Mouse (Mus musculus) stomach, embryonic 16.5 days (tissue): ENCODE results near the gene Nrm. TPM values are rescaled to one million over a fixed set of nuclear protein-coding genes. Genes with fewer than 3 reads are reported as not detected.

Experiments
- ATAC-seq: fragments of 200-750 bp; cut with Nextera tagmentation; 2 replicates; pipeline ENCODE4 v1.8.0; 2017; ENCODE audit warnings: moderate number of reproducible peaks, moderate TSS enrichment; ENCODE audit not compliant: insufficient read depth, low FRiP score
- H3K27ac ChIP-seq: fragments of 300-500 bp; sonication (generic); 2 replicates; pipeline ENCODE4 v1.5.1; 2014; ENCODE audit warnings: low read length
- H3K27me3 ChIP-seq: fragments of 300-500 bp; sonication (generic); 2 replicates; pipeline ENCODE4 v1.6.1; 2014; ENCODE audit warnings: low read length, control low read depth, mixed read lengths; ENCODE audit not compliant: control insufficient read depth, insufficient read depth
- H3K36me3 ChIP-seq: fragments of 300-500 bp; sonication (generic); 2 replicates; pipeline ENCODE4 v1.6.1; 2014; ENCODE audit warnings: low read length; ENCODE audit not compliant: control insufficient read depth, insufficient read depth
- H3K4me1 ChIP-seq: fragments of 300-500 bp; sonication (generic); 2 replicates; pipeline ENCODE4 v1.6.1; 2014; ENCODE audit warnings: low read length, control low read depth, mixed read lengths; ENCODE audit not compliant: control insufficient read depth, insufficient read depth
- H3K4me2 ChIP-seq: fragments of 300-500 bp; sonication (generic); 2 replicates; pipeline ENCODE4 v1.6.1; 2014; ENCODE audit warnings: low read depth, low read length, mixed read lengths
- H3K4me3 ChIP-seq: fragments of 300-500 bp; sonication (generic); replicated peaks from 2 replicates; pipeline ENCODE4 v1.5.1; 2014; ENCODE audit warnings: mild to moderate bottlenecking, low read length
- H3K9ac ChIP-seq: fragments of 300-500 bp; sonication (generic); 2 replicates; pipeline ENCODE4 v1.6.1; 2014; ENCODE audit warnings: low read length
- H3K9me3 ChIP-seq: fragments of 300-500 bp; sonication (generic); replicated peaks from 2 replicates; pipeline ENCODE4 v1.6.1; 2016; ENCODE audit warnings: low read length, control low read depth; ENCODE audit not compliant: control insufficient read depth
- WGBS: fragments of 180-500 bp; shearing (Covaris S2); extraction: QIAGEN DNeasy Blood & Tissue Kit; methylation state at CpG from one replicate; pipeline ENCODE4 v1.1.7; 2014; 5-methylcytosine and 5-hydroxymethylcytosine counted together
- polyA plus RNA-seq: library from polyadenylated mRNA; unstranded; fragments of >200 nt; fragmentation: Nextera tagmentation; extraction: Ambion mirVana; gene quantifications from 2 replicates; pipeline ENCODE4 v1.2.1, GENCODE M21; 2015

Nrm gene
- 48.9 and 51.5 TPM in 2 replicates for polyA plus RNA-seq

DNA sequence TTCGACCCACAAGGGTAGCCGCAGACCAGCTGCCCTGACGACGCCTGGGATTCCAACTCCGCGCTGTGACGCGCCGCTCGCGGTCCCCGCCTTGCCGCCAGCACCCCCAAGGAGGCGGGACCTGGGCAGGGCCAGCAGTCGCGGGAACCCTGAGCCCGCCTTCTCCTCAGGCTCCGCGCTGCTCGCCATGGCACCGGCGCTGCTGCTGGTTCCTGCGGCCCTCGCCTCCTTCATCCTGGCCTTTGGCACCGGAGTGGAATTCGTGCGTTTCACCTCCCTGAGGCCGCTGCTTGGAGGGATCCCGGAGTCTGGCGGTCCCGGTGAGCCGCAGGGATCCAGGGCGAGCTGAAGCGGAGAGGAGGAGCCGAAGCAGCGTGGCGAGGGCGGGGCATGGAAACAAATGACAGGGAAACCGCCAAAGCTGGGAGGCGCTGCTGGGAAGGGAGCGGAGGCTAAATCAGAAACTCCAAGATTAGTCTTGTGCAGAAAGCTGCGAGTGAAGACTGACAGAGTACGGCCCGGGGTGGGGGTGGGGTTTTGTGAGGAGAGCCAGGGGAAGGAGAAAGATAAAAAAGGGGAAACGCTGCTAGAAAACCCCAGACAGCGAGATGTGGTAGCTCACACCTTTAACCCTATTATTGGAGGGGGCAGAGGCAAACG lies at the start of gene Nrm:
Gene Nrm (plus strand): TSS at position 121 of the 660 bp plus-strand sequence.
- H3K4me1 ChIP-seq = peaks cover 15% of the 10 kb centered on the region
- under 1% methylated on average over 47 of the region's 47 CpGs for WGBS
- H3K4me3 ChIP-seq = peak within 1 kb of the TSS; percentile 88
- peaks cover 13% of the 10 kb centered on the region; the same call in 1 of the 2 replicates for H3K36me3 ChIP-seq
- H3K27me3 ChIP-seq = no peaks in the 10 kb centered on the region
- ATAC-seq = peak; percentile 92
- peak within 1 kb of the TSS; percentile 70 for H3K4me2 ChIP-seq
- peak within 1 kb of the TSS; percentile 93 for H3K27ac ChIP-seq
- no peaks in the 10 kb centered on the region for H3K9me3 ChIP-seq
- H3K9ac ChIP-seq = peak within 1 kb of the TSS; percentile 86

GRCm38 (mm10) chr17:35812307-35812706 lies 48.8 kb upstream of the Nrm start:
- peak overlapping the region; percentile 86 for H3K27ac ChIP-seq
- no peaks in the 10 kb centered on the region for H3K9me3 ChIP-seq
- 81% methylated on average over 5 of the region's 5 CpGs for WGBS
- H3K4me2 ChIP-seq = no peak overlapping the region
- no peaks in the 10 kb centered on the region for H3K36me3 ChIP-seq
- no peak for ATAC-seq
- 0 out of 2 replicates have a peak overlapping the region, but pooled peaks have one; percentile 14 for H3K9ac ChIP-seq
- H3K4me3 ChIP-seq = no peak overlapping the region
- H3K4me1 ChIP-seq = peaks cover 41% of the 10 kb centered on the region
- no peaks in the 10 kb centered on the region for H3K27me3 ChIP-seq

DNA sequence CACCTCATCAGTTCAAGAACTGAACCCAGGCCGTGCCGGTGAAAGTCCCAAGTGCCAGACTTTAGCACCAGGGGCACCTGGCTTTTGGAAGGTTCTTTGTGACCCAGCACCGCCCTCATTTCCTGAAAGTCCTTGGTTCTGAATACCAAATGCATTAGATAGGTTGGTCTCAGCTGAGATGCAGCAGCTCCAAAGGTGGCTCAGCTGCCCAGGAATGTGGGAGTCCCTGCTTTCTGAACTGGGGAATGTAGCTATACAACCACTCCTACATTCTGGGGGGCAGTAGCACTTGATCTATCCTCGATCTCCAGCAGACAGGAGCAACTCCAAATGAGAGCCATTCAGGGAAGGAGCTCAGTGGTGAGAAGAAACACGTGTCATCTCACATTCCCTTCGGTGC lies 48.4 kb upstream of the Nrm start:
- H3K4me3 ChIP-seq = no peak overlapping the region
- no peak overlapping the region for H3K4me2 ChIP-seq
- peaks cover 41% of the 10 kb centered on the region for H3K4me1 ChIP-seq
- H3K27ac ChIP-seq = peak overlapping the region; percentile 86
- WGBS = 56% methylated on average over 6 of the region's 6 CpGs
- no peaks in the 10 kb centered on the region for H3K36me3 ChIP-seq
- H3K27me3 ChIP-seq = no peaks in the 10 kb centered on the region
- H3K9me3 ChIP-seq = no peaks in the 10 kb centered on the region
- ATAC-seq = peak; percentile 26; the same call in 1 of the 2 replicates
- H3K9ac ChIP-seq = 0 out of 2 replicates have a peak overlapping the region, but pooled peaks have one; percentile 14

DNA sequence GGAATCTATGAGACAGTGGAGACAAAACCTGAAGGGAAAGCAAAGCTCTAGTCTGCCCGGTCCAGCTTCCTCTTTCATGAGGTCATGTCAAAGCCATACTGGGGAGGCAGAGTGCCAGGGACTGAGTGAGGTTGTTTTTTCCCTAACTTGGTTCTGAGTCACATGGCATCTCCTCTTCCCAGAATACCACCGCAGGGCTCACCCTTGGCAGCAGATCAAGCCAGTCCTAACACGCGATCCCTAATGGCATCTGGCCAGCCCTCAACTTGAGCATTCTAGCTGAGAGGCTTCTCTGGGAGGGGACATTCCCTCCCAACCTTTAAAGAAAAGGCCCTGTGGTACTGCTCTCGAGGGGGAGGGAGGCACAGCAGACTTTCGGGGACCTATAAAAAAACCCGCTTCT lies 47.9 kb upstream of the Nrm start:
- Histone ChIP-seq H3K9me3 (no peaks in the 10 kb centered on the region), H3K27me3 (no peaks in the 10 kb centered on the region), H3K4me2 (no peak overlapping the region), H3K27ac (peak overlapping the region; percentile 86), H3K9ac (peak overlapping the region; percentile 20; the same call in 1 of the 2 replicates), H3K36me3 (no peaks in the 10 kb centered on the region), H3K4me1 (peaks cover 41% of the 10 kb centered on the region), H3K4me3 (no peak overlapping the region)
- 20% methylated on average over 7 of the region's 7 CpGs for WGBS
- ATAC-seq = peak; percentile 76

DNA sequence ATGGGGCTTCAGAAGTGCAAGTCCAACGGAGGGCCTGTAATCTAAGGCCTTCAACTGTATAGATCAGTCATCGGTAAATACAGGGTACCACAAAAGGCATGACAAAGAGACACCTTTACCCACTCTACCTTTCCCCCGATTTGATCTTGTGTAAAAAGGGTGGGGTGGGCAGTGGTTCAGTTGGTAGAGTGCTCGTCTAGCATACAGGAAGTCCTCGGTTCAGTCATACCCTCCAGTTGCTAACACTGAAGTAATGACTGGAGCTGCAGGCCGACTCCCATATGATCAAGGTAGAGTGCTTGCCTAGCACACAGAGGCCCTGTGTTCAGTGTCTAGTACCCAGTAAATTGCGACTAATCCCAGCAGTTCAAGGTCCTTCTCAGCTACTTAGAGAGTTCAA lies 47.5 kb upstream of the Nrm start:
- Histone ChIP-seq H3K4me1 (peaks cover 41% of the 10 kb centered on the region), H3K4me3 (no peak overlapping the region), H3K9me3 (no peaks in the 10 kb centered on the region), H3K9ac (peak overlapping the region; percentile 20; the same call in 1 of the 2 replicates), H3K27me3 (no peaks in the 10 kb centered on the region), H3K36me3 (no peaks in the 10 kb centered on the region), H3K27ac (peak overlapping the region; percentile 86), H3K4me2 (no peak overlapping the region)
- WGBS = 61% methylated on average over 7 of the region's 7 CpGs
- ATAC-seq = peak; percentile 39; the same call in 1 of the 2 replicates

DNA sequence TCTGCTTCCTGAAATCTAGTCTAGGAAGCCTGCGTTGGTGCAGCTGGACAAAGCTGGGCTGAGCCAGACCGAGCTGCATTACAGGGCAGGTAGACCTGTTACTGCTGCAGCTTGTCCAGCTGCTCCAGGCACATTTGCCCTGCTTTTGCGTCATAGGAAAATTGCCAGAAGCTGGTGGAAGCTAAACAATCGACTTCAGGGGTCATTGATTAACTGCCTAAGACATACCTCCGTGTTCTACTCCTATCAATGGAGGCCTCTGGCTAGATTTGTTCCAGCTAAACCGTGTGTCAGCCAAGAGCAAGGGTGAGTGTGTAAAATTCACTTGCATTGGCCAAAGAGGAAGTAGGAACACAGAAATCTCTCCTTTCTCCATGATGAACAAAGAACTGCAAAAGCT lies 46.4 kb upstream of the Nrm start:
- Histone ChIP-seq H3K27ac (peak overlapping the region; percentile 84), H3K4me3 (no peak overlapping the region), H3K4me2 (no peak overlapping the region), H3K9ac (peak overlapping the region; percentile 4; the same call in 1 of the 2 replicates), H3K27me3 (no peaks in the 10 kb centered on the region), H3K4me1 (peaks cover 41% of the 10 kb centered on the region), H3K9me3 (no peaks in the 10 kb centered on the region), H3K36me3 (no peaks in the 10 kb centered on the region)
- WGBS = 22% methylated on average over 6 of the region's 6 CpGs
- no peak for ATAC-seq

- Histone ChIP-seq H3K4me3 (no peak overlapping the region), H3K9me3 (no peaks in the 10 kb centered on the region), H3K27me3 (no peaks in the 10 kb centered on the region), H3K36me3 (no peaks in the 10 kb centered on the region), H3K27ac (peak overlapping the region; percentile 26; the same call in 1 of the 2 replicates), H3K4me1 (peaks cover 41% of the 10 kb centered on the region), H3K9ac (no peak overlapping the region), H3K4me2 (no peak overlapping the region)
- 47% methylated on average over 7 of the region's 7 CpGs for WGBS
- no peak for ATAC-seq
These were observed 45.3 kb upstream of the Nrm start for GRCm38 (mm10) chr17:35815836-35816235.

DNA sequence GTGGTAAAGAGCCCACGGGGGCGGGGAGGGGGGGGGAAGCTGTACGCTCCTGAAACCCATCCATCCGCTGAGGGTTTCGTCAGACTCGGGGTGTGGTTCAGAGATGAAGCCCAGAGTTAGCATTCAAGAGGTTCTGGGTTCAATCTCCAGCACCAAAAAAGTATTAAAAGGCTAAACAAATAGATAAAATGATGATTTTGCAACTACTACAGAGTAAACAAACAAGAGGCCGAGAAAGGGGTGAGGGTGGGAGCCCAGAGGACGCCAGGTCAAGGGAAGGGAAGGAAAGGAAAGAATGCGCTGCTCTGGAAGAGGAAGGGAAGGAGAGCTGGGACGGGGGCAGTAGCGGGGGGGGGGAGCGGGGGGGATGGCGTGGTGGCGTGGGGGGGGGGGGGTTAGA lies 44.4 kb upstream of the Nrm start:
- peak overlapping the region; percentile 15; the same call in 1 of the 2 replicates for H3K9ac ChIP-seq
- H3K36me3 ChIP-seq = no peaks in the 10 kb centered on the region
- no peak overlapping the region for H3K4me2 ChIP-seq
- H3K27me3 ChIP-seq = no peaks in the 10 kb centered on the region
- peaks cover 41% of the 10 kb centered on the region for H3K4me1 ChIP-seq
- H3K4me3 ChIP-seq = no peak overlapping the region
- no peak for ATAC-seq
- WGBS = 41% methylated on average over 8 of the region's 14 CpGs
- H3K9me3 ChIP-seq = no peaks in the 10 kb centered on the region
- no peak overlapping the region for H3K27ac ChIP-seq

DNA sequence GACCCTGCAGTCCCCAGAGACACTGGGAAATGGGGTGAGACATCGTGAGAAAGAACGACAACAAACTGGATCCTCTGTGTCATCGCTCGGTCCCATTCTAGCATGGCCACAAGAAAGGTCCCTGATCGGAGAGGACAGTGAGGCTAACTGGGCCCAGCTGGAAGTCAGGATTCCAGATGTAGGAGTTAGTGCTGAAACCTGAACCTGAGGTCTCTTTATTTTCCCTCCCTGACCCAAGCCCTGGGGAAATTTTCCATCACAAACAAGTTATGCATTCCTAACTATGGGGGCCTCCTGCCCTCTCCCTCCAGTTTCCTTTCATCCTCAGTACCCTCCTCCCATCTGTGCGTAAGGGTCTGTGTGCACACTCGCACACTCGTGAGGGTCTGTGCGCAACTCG lies 43.9 kb upstream of the Nrm start:
- H3K27me3 ChIP-seq = no peaks in the 10 kb centered on the region
- no peak overlapping the region for H3K27ac ChIP-seq
- no peaks in the 10 kb centered on the region for H3K36me3 ChIP-seq
- no peak for ATAC-seq
- no peak overlapping the region for H3K4me2 ChIP-seq
- H3K4me1 ChIP-seq = peaks cover 42% of the 10 kb centered on the region
- WGBS = 55% methylated on average over 10 of the region's 10 CpGs
- 0 out of 2 replicates have a peak overlapping the region, but pooled peaks have one; percentile 1 for H3K9ac ChIP-seq
- H3K4me3 ChIP-seq = no peak overlapping the region
- H3K9me3 ChIP-seq = no peaks in the 10 kb centered on the region
